Mouse (Mus musculus): ENCODE measurements around the gene Nprl3. TPM values are rescaled to one million over a fixed set of nuclear protein-coding genes. Genes with fewer than 3 reads are reported as not detected.

Gene Nprl3
- total and polyA plus RNA-seq, 2 experiments from 2014 or later, result 29.9 to 64.1 TPM

DNA sequence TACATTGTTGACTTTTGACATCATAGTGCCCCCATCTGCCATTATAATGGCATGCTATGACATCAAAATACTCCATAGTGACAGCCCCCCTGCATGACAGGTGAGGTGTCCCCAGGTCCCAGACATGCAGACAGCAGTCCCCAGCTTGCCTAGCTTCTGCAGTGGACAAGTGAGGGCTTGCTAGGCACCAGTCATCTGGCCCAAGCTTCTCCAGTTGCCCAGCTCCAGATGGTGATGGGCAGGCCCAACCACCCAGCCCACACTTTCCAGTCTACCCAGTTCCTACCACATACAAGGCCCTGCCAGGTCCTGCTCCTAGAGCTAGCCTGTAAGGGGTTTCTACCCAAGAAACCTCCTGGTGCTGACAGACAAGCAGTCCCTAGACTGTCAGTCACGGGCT is 89.0 kb downstream of the Nprl3 start:
- Histone ChIP-seq H3K4me1 (ENCODE audit: control insufficient read depth, insufficient read depth) (no peaks in the 10 kb centered on the region), H3K27me3 (ENCODE audit: control insufficient read depth, insufficient read depth, low read length) (no peaks in the 10 kb centered on the region), H3K36me3 (replicated peaks; ENCODE audit: control insufficient read depth, insufficient read depth, low read length) (no peaks in the 10 kb centered on the region), H3K9me3 (replicated peaks; ENCODE audit: control insufficient read depth, low read length) (no peaks in the 10 kb centered on the region), H3K9ac (replicated peaks; ENCODE audit: low read depth, low read length) (no peak overlapping the region), H3K4me3 (ENCODE audit: low read depth, low read length) (no peak overlapping the region), H3K27ac (ENCODE audit: low read depth) (no peak overlapping the region), H3K4me2 (ENCODE audit: low read depth, low read length) (no peak overlapping the region)
- no peak for ATAC-seq (ENCODE audit: insufficient read depth, low read depth)
- no peak for DNase-seq (ENCODE audit: low spot score)
- TF ChIP-seq CTCF (IDR thresholded peaks at IDR 0.05; ENCODE audit: low read depth), result no peak
- no peak for TF ChIP-seq EP300 (IDR thresholded peaks at IDR 0.05; ENCODE audit: low read depth)
- 81% methylated on average over 1 of the region's 1 CpGs for WGBS

Other genes with a start within 250 kb of the Nprl3 start
- not detected in 2 replicates for gene Il9r, start 67.4 kb downstream of the Nprl3 start, total RNA-seq (2014; rRNA removed; ENCODE audit: low replicate concordance)
- 0.03 and 0.14 TPM in 2 replicates for gene Il9r, start 67.4 kb downstream of the Nprl3 start, polyA plus RNA-seq (2015; fragmentation: Nextera tagmentation; extraction: Ambion mirVana)
- 12.9 and 16.1 TPM in 2 replicates for gene Snrnp25, start 62.3 kb downstream of the Nprl3 start, total RNA-seq (2014; rRNA removed; ENCODE audit: low replicate concordance)
- 27.1 and 28.0 TPM in 2 replicates for gene Snrnp25, start 62.3 kb downstream of the Nprl3 start, polyA plus RNA-seq (2015; fragmentation: Nextera tagmentation; extraction: Ambion mirVana)
- gene Rhbdf1, start 45.4 kb downstream of the Nprl3 start, total RNA-seq (2014; rRNA removed; ENCODE audit: low replicate concordance), result 68.9 and 69.2 TPM in 2 replicates
- 21.9 and 25.2 TPM in 2 replicates for gene Rhbdf1, start 45.4 kb downstream of the Nprl3 start, polyA plus RNA-seq (2015; fragmentation: Nextera tagmentation; extraction: Ambion mirVana)
- gene Mpg, start 41.2 kb downstream of the Nprl3 start, total RNA-seq (2014; rRNA removed; ENCODE audit: low replicate concordance), result 11.9 and 22.8 TPM in 2 replicates
- 13.9 and 15.0 TPM in 2 replicates for gene Mpg, start 41.2 kb downstream of the Nprl3 start, polyA plus RNA-seq (2015; fragmentation: Nextera tagmentation; extraction: Ambion mirVana)
- gene Hba-x, start 8.7 kb upstream of the Nprl3 start, total RNA-seq (2014; rRNA removed; ENCODE audit: low replicate concordance), result 1.2 TPM in 1 of 2 replicates, not detected in the other
- 0.40 and 0.68 TPM in 2 replicates for gene Hba-x, start 8.7 kb upstream of the Nprl3 start, polyA plus RNA-seq (2015; fragmentation: Nextera tagmentation; extraction: Ambion mirVana)
- gene Hba-a1, start 15.8 kb upstream of the Nprl3 start, total RNA-seq (2014; rRNA removed; ENCODE audit: low replicate concordance), result 1,456 and 1,841 TPM in 2 replicates
- gene Hba-a1, start 15.8 kb upstream of the Nprl3 start, polyA plus RNA-seq (2015; fragmentation: Nextera tagmentation; extraction: Ambion mirVana), result 2,150 and 3,333 TPM in 2 replicates
- gene Hbq1b, start 19.3 kb upstream of the Nprl3 start, total RNA-seq (2014; rRNA removed; ENCODE audit: low replicate concordance), result not detected in 2 replicates
- gene Hbq1b, start 19.3 kb upstream of the Nprl3 start, polyA plus RNA-seq (2015; fragmentation: Nextera tagmentation; extraction: Ambion mirVana), result 0.38 and 0.90 TPM in 2 replicates
- 5,955 and 6,390 TPM in 2 replicates for gene Hba-a2, start 28.8 kb upstream of the Nprl3 start, total RNA-seq (2014; rRNA removed; ENCODE audit: low replicate concordance)
- 5,218 and 8,165 TPM in 2 replicates for gene Hba-a2, start 28.8 kb upstream of the Nprl3 start, polyA plus RNA-seq (2015; fragmentation: Nextera tagmentation; extraction: Ambion mirVana)
- gene Hbq1a, start 32.4 kb upstream of the Nprl3 start, total RNA-seq (2014; rRNA removed; ENCODE audit: low replicate concordance), result not detected in 2 replicates
- gene Hbq1a, start 32.4 kb upstream of the Nprl3 start, polyA plus RNA-seq (2015; fragmentation: Nextera tagmentation; extraction: Ambion mirVana), result 0.34 TPM in 1 of 2 replicates, not detected in the other
- 12.4 and 19.0 TPM in 2 replicates for gene Sh3pxd2b, start 80.1 kb upstream of the Nprl3 start, total RNA-seq (2014; rRNA removed; ENCODE audit: low replicate concordance)
- gene Sh3pxd2b, start 80.1 kb upstream of the Nprl3 start, polyA plus RNA-seq (2015; fragmentation: Nextera tagmentation; extraction: Ambion mirVana), result 3.3 and 3.8 TPM in 2 replicates
- gene Ubtd2, start 187.7 kb upstream of the Nprl3 start, total RNA-seq (2014; rRNA removed; ENCODE audit: low replicate concordance), result 22.1 and 25.0 TPM in 2 replicates
- gene Ubtd2, start 187.7 kb upstream of the Nprl3 start, polyA plus RNA-seq (2015; fragmentation: Nextera tagmentation; extraction: Ambion mirVana), result 11.5 and 11.6 TPM in 2 replicates